Mouse (Mus musculus) lung, postnatal 10 days (tissue): Measurements from ENCODE around the gene E2f3.

Experiments
- DNase-seq: peaks from one replicate; pipeline ENCODE4 v3.0.0; 2021

The E2f3 gene

GRCm38 (mm10) chr13:29913606-29914005 lies 72.3 kb downstream of the E2f3 start:
- DNase-seq, result no peak

GRCm38 (mm10) chr13:29913061-29913460 lies 72.8 kb downstream of the E2f3 start:
- no peak for DNase-seq

- DNase-seq, result no peak
Observed at GRCm38 (mm10) chr13:29912251-29912650, 73.6 kb downstream of the E2f3 start.

GRCm38 (mm10) chr13:29911141-29911540 lies 74.7 kb downstream of the E2f3 start:
- no peak for DNase-seq

- DNase-seq, result no peak
Observed at GRCm38 (mm10) chr13:29908431-29908830, 77.4 kb downstream of the E2f3 start.

- DNase-seq, result no peak
Observed at GRCm38 (mm10) chr13:29907995-29908394, 77.9 kb downstream of the E2f3 start.

GRCm38 (mm10) chr13:29906734-29907133 lies 79.1 kb downstream of the E2f3 start:
- no peak for DNase-seq

GRCm38 (mm10) chr13:29903341-29903740 lies 82.5 kb downstream of the E2f3 start:
- no peak for DNase-seq

- DNase-seq, result no peak
Observed at GRCm38 (mm10) chr13:29902676-29903075, 83.2 kb downstream of the E2f3 start.

- no peak for DNase-seq
Observed at GRCm38 (mm10) chr13:29901641-29902040, 84.2 kb downstream of the E2f3 start.

GRCm38 (mm10) chr13:29866780-29867179 lies 119.1 kb downstream of the E2f3 start:
- no peak for DNase-seq

GRCm38 (mm10) chr13:29864331-29864730 lies 121.5 kb downstream of the E2f3 start:
- DNase-seq, result no peak

GRCm38 (mm10) chr13:29860087-29860486 lies 125.8 kb downstream of the E2f3 start:
- DNase-seq, result no peak

GRCm38 (mm10) chr13:29857436-29857835 lies 128.4 kb downstream of the E2f3 start:
- peak; percentile 44 for DNase-seq
